Mouse (Mus musculus) frontal cortex, postnatal 36 days (tissue): ENCODE measurements around the gene Snrpa1.

Experiments
- DNase-seq, 2 experiments: peaks; one replicate each; pipeline ENCODE4 v3.0.0; 2022; ENCODE audit warnings: low spot score in 2 of 2

Gene Snrpa1

GRCm38 (mm10) chr7:66079364-66080230, 20.8 kb downstream of the Snrpa1 start, which contains the start of gene Selenos:
Selenos (plus strand) TSS chr7:66079649.
- peak; percentile 92 to 96 for DNase-seq

GRCm38 (mm10) chr7:66080231-66080613, 21.4 kb downstream of the Snrpa1 start:
- no peak for DNase-seq

GRCm38 (mm10) chr7:66083757-66084156, 25.0 kb downstream of the Snrpa1 start:
- no peak for DNase-seq

GRCm38 (mm10) chr7:66084546-66084945, 25.7 kb downstream of the Snrpa1 start:
- DNase-seq, result no peak

GRCm38 (mm10) chr7:66087652-66088051, 28.8 kb downstream of the Snrpa1 start:
- DNase-seq, result peak; percentile 41 to 77

GRCm38 (mm10) chr7:66088077-66088476, 29.3 kb downstream of the Snrpa1 start:
- DNase-seq, result peak; percentile 33 to 39

- no peak for DNase-seq
These were observed 31.9 kb downstream of the Snrpa1 start for GRCm38 (mm10) chr7:66090676-66091190.

- DNase-seq, result no peak
These were observed 32.8 kb downstream of the Snrpa1 start for GRCm38 (mm10) chr7:66091553-66091952.

- DNase-seq, result no peak
These were observed 33.9 kb downstream of the Snrpa1 start for GRCm38 (mm10) chr7:66092656-66093055.

GRCm38 (mm10) chr7:66094141-66094540, 35.3 kb downstream of the Snrpa1 start:
- DNase-seq, result no peak

- DNase-seq, result no peak
These were observed 40.0 kb downstream of the Snrpa1 start for GRCm38 (mm10) chr7:66098803-66099202.

- DNase-seq, result no peak
These were observed 43.1 kb downstream of the Snrpa1 start for GRCm38 (mm10) chr7:66101866-66102265.

GRCm38 (mm10) chr7:66104531-66104930, 45.7 kb downstream of the Snrpa1 start:
- no peak for DNase-seq

- DNase-seq, result no peak
These were observed 47.0 kb downstream of the Snrpa1 start for GRCm38 (mm10) chr7:66105771-66106170.

- peak in 1 of 2 experiments; percentile 33 for DNase-seq
These were observed 47.8 kb downstream of the Snrpa1 start for GRCm38 (mm10) chr7:66106581-66107056.

GRCm38 (mm10) chr7:66107206-66107605, 48.4 kb downstream of the Snrpa1 start:
- DNase-seq, result no peak

GRCm38 (mm10) chr7:66107930-66108329, 49.1 kb downstream of the Snrpa1 start:
- DNase-seq, result no peak

GRCm38 (mm10) chr7:66108961-66109854, 50.4 kb downstream of the Snrpa1 start, which contains the start of gene Chsy1:
Chsy1 (plus strand) TSS chr7:66109515.
- DNase-seq, result peak; percentile 93

- DNase-seq, result peak in 1 of 2 experiments; percentile 29
These were observed 51.2 kb downstream of the Snrpa1 start for GRCm38 (mm10) chr7:66109855-66110635.

- no peak for DNase-seq
These were observed 51.9 kb downstream of the Snrpa1 start for GRCm38 (mm10) chr7:66110636-66111112.

- no peak for DNase-seq
These were observed 52.4 kb downstream of the Snrpa1 start for GRCm38 (mm10) chr7:66111211-66111610.
